In genomic region chr3:108862282-108862681, GRCm38 (mm10) we compare ENCODE assay signal across 8 mouse cellular contexts. TPM values are rescaled to one million over a fixed set of nuclear protein-coding genes. Genes with fewer than 3 reads are reported as not detected.
"Had no signal": no experiment of that assay in that cellular context is flagged by ENCODE, and none has a peak within 500 bp of the region (broad histone marks: within the 10 kb centered on the region; RNA-seq: fewer than 3 reads in every experiment).

No protein-coding gene starts in this region.

RNA-seq across cellular contexts. Expression of gene Fndc7, which starts 27.5 kb away (rescaled TPM):
- polyA plus RNA-seq: heart, embryonic 11.5 days; heart, postnatal 0 days; hindbrain, embryonic 11.5 days; hindbrain, embryonic 14.5 days; kidney, embryonic 14.5 days; kidney, embryonic 15.5 days; kidney, embryonic 16.5 days; kidney, postnatal 0 days had no signal
